Mouse (Mus musculus) kidney, embryonic 14.5 days (tissue): Measurements from ENCODE around the gene Afg3l1. TPM values are rescaled to one million over a fixed set of nuclear protein-coding genes. Genes with fewer than 3 reads are reported as not detected.

ENCODE experiments used
- ATAC-seq: fragments of 200-750 bp; cut with Nextera tagmentation; 2 replicates; pipeline ENCODE4 v1.8.0; 2017; ENCODE audit warnings: moderate number of reproducible peaks, mild to moderate bottlenecking, moderate TSS enrichment, moderate library complexity; ENCODE audit not compliant: low FRiP score, low TSS enrichment
- H3K27ac ChIP-seq: fragments of 300-500 bp; sonication (generic); 2 replicates; pipeline ENCODE4 v1.5.1; 2014; ENCODE audit warnings: low read depth, mild to moderate bottlenecking, low read length, moderate library complexity, mixed read lengths
- H3K27me3 ChIP-seq: fragments of 300-500 bp; sonication (generic); 2 replicates; pipeline ENCODE4 v1.6.1; 2014; ENCODE audit warnings: mild to moderate bottlenecking, low read length; ENCODE audit not compliant: control insufficient read depth, insufficient read depth
- H3K36me3 ChIP-seq: fragments of 300-500 bp; sonication (generic); 2 replicates; pipeline ENCODE4 v1.6.1; 2014; ENCODE audit warnings: low read length, mixed read lengths; ENCODE audit not compliant: control insufficient read depth, insufficient read depth
- H3K4me1 ChIP-seq: fragments of 300-500 bp; sonication (generic); 2 replicates; pipeline ENCODE4 v1.6.1; 2014; ENCODE audit warnings: low read length, mixed read lengths; ENCODE audit not compliant: control insufficient read depth, insufficient read depth
- H3K4me2 ChIP-seq: fragments of 300-500 bp; sonication (generic); replicated peaks from 2 replicates; pipeline ENCODE4 v1.6.1; 2014; ENCODE audit warnings: low read depth, mild to moderate bottlenecking, low read length
- H3K4me3 ChIP-seq: fragments of 300-500 bp; sonication (generic); 2 replicates; pipeline ENCODE4 v1.5.1; 2014; ENCODE audit warnings: mild to moderate bottlenecking, low read length
- H3K9ac ChIP-seq: fragments of 300-500 bp; sonication (generic); 2 replicates; pipeline ENCODE4 v1.6.1; 2014; ENCODE audit warnings: low read depth, mild to moderate bottlenecking, low read length, moderate library complexity
- H3K9me3 ChIP-seq: fragments of 300-500 bp; sonication (generic); 2 replicates; pipeline ENCODE4 v1.6.1; 2016; ENCODE audit warnings: low read length; ENCODE audit not compliant: control insufficient read depth
- WGBS: fragments of 180-500 bp; shearing (Covaris S2); extraction: QIAGEN DNeasy Blood & Tissue Kit; methylation state at CpG from one replicate; pipeline ENCODE4 v1.1.7; 2014; 5-methylcytosine and 5-hydroxymethylcytosine counted together
- polyA plus RNA-seq: library from polyadenylated mRNA; unstranded; fragments of >200 nt; fragmentation: Nextera tagmentation; extraction: Ambion mirVana; gene quantifications from 2 replicates; pipeline ENCODE4 v1.2.1, GENCODE M21; 2014

Gene Afg3l1
- polyA plus RNA-seq, 1 experiment from 2014 or later: 43.2 TPM

DNA sequence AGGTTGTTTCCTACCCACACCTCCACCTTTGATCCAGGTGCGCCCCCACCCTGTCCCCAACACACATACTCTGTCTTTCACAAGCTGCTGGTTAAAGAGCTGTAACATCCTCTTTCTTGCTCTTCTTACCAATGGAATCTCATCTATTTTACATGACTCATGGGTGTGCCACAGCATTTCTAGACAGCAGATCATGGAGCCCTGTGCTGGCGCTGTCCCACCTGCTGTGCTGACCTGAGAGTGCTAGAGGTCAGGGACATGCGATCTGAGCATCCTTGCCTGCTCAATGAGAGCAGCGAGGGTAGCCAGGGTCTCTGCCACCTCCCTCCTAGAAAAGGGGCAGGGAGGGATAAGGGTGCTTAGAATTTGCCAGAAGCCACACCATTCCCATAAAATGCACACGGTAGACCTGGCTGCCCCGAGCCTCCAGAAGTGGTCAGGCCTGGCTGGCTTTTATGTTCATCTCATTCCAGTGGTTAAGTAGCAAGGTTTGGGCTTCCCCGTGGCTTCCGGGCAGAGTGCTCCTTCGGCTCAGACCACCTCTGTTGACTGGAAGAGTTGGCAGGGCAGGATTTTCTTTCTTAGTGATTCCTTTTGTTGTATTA lies 27.0 kb downstream of the Afg3l1 start:
- Histone ChIP-seq H3K9ac (no peak overlapping the region), H3K36me3 (peaks cover 66% of the 10 kb centered on the region), H3K27me3 (no peaks in the 10 kb centered on the region), H3K9me3 (no peaks in the 10 kb centered on the region), H3K27ac (no peak overlapping the region), H3K4me2 (no peak overlapping the region), H3K4me3 (no peak overlapping the region), H3K4me1 (peaks cover 12% of the 10 kb centered on the region)
- 48% methylated on average over 9 of the region's 9 CpGs for WGBS
- ATAC-seq: peak; percentile 61

DNA sequence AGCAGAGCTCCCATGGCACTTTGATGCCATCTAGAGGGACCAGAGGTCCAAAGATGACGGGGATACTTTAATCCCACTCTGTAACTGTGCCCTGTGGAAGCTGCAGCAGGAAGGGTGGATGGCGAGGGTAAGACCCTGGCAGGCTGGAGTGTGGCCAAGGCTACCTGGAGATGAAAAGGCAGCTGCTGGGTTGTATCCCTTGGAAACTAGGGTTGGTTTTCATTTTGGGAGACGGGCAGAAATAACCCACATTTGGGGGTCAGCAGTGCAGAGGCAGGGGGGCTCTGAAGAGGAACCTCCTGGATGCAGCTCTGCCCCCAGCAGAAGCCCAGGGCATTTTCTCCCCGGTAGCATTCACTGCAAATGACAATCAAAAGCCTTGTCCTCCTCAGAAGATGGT lies 27.6 kb downstream of the Afg3l1 start:
- Histone ChIP-seq H3K4me2 (no peak overlapping the region), H3K27me3 (no peaks in the 10 kb centered on the region), H3K4me3 (no peak overlapping the region), H3K4me1 (peaks cover 12% of the 10 kb centered on the region), H3K36me3 (peaks cover 61% of the 10 kb centered on the region), H3K9ac (no peak overlapping the region), H3K9me3 (no peaks in the 10 kb centered on the region), H3K27ac (no peak overlapping the region)
- no peak for ATAC-seq
- WGBS: 49% methylated on average over 4 of the region's 4 CpGs

DNA sequence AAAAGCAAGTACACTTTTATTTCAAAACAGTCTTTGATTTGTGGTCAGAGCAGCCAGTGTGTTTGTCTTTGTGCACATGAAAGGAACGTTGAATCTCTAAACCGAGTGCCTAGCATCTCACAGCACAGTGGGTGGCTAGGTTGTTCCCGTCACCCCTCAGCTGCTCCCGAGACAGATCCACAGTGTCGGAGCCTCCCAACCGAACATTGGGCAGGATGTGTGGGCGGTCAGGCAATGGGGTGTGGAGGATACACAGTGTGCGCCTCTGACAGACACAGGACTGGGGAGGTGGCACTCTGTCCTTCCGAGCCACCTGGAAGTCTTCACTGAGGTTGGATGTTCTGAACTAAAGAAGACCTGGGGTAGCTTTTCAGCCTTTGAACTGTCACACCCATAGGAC lies 28.0 kb downstream of the Afg3l1 start:
- ATAC-seq: 0 out of 2 replicates have a peak, but pooled peaks have one; percentile 44
- WGBS: 46% methylated on average over 9 of the region's 9 CpGs
- Histone ChIP-seq H3K27ac (no peak overlapping the region), H3K36me3 (peaks cover 56% of the 10 kb centered on the region), H3K4me1 (peaks cover 12% of the 10 kb centered on the region), H3K27me3 (no peaks in the 10 kb centered on the region), H3K4me3 (no peak overlapping the region), H3K4me2 (no peak overlapping the region), H3K9ac (no peak overlapping the region), H3K9me3 (no peaks in the 10 kb centered on the region)

DNA sequence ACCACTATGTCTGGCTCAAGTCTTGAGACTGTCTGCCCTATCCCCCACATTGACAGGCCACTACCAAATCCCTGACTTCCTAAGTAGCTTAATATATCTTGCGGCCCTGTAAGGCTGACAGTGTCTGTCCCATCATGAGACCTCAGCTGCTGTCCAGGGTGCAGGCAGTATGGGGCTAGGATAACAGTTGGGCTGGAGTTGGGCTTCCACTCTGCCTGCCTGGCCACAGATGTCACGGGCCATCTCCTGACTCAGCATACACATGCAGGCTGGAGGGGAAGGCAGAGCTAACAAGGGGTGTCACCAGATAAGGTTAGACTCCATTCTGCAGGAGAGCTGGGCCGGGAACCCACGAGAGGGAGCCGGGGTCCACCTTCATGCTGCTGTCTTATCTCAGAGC lies 29.4 kb downstream of the Afg3l1 start:
- WGBS: 93% methylated on average over 5 of the region's 5 CpGs
- no peak for ATAC-seq
- H3K36me3 ChIP-seq: peaks cover 42% of the 10 kb centered on the region

DNA sequence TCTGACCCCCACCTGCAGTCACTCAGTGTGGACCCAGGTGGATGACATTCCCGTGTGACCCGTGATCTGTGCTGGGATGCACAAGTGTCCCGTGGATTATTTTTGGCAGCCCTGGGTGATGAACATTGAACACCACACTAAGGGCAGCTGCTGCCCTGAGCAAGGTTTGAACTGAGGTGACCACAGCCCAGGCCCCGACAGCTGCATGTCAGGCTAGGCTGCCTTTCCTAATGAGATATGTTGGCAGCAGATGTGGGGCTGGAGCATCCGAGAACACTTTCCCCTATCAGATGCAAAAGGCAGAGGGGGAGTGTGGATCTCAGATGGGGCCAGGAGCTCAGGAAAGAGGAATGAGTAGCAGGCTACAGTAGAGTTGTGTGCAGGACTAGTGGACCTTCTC lies 33.1 kb downstream of the Afg3l1 start:
- ATAC-seq: no peak
- WGBS: 79% methylated on average over 5 of the region's 5 CpGs
- Histone ChIP-seq H3K4me2 (no peak overlapping the region), H3K9ac (no peak overlapping the region), H3K27ac (no peak overlapping the region), H3K36me3 (peaks cover 18% of the 10 kb centered on the region; the same call in 1 of the 2 replicates), H3K9me3 (no peaks in the 10 kb centered on the region), H3K4me3 (no peak overlapping the region), H3K4me1 (peaks cover 9% of the 10 kb centered on the region; the same call in 1 of the 2 replicates), H3K27me3 (peaks cover 27% of the 10 kb centered on the region)

More for the DNA sequence above, 29.4 kb downstream of the Afg3l1 start:
- no peaks in the 10 kb centered on the region for H3K9me3 ChIP-seq
- peaks cover 12% of the 10 kb centered on the region for H3K4me1 ChIP-seq
- H3K4me2 ChIP-seq: no peak overlapping the region
- no peaks in the 10 kb centered on the region for H3K27me3 ChIP-seq
- no peak overlapping the region for H3K9ac ChIP-seq
- no peak overlapping the region for H3K4me3 ChIP-seq
- H3K27ac ChIP-seq: no peak overlapping the region

DNA sequence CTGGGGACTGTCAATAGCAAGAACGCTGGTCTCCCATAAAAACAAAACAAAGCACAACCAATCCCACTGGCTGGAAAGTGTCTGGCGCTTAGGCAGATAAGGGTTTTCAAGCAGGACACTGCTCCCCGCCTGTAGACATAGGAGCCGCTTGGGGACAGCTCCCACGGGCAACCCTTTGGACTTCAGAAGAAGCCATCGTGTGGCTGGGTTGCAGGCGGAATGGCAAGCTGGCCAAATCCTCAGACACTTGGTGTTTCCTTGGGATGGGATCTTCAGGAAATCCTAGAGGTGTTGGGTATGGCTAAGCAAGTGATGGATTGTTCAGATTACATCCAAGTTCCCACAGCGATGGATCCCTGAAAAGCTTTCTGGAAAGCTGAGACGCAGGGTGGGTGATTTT lies 36.4 kb downstream of the Afg3l1 start:
- Histone ChIP-seq H3K4me1 (peaks cover 9% of the 10 kb centered on the region; the same call in 1 of the 2 replicates), H3K9ac (no peak overlapping the region), H3K27me3 (peaks cover 31% of the 10 kb centered on the region), H3K9me3 (no peaks in the 10 kb centered on the region), H3K4me2 (peak overlapping the region; percentile 98), H3K4me3 (peak overlapping the region; percentile 70), H3K36me3 (peaks cover 5% of the 10 kb centered on the region; the same call in 1 of the 2 replicates), H3K27ac (no peak overlapping the region)
- WGBS: 1% methylated on average over 9 of the region's 9 CpGs
- no peak for ATAC-seq

DNA sequence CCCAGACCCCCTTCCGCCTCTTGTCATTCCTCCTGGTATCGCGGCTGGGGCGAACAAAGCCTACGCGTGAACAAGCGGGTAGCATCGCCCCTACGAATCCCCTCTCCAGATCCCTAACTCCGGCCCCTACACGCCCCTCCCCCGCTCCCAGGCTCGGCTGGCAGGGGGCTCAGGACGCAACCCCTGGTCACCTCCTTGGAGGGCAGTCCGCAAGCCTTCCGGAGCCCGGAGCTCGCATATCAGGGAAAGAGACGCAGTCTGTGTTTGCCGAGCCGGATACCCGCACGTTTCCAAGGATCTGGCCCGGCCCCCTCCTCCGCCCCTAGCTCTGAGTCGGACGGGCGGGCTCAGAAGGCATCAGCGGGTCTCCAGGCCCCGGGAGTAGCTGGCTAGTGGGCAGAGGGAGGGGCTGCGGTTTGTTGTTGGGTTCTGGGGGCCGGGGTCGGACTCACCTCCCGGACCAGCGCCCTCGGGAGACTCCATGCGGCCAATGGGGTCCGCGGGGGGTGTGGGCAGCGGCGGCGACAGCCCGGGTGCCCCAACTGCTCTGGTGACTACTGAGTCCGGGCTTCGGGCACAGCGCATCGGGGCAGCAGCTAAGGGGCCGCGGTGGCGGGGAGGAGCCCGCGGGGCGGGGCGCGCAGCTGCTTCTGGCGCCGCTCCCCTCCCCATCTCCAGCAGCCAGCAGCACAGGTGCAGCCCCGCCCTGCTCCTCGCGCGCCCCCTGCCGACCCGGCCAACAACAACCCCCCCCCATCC lies 37.3 kb downstream of the Afg3l1 start, which contains the start of gene Dbndd1:
Dbndd1 (minus strand) TSS at position 683 of the 759 bp plus-strand sequence.
- ATAC-seq: peak; percentile 67
- Histone ChIP-seq H3K27me3 (peaks cover 31% of the 10 kb centered on the region), H3K4me3 (peak within 1 kb of the TSS; percentile 70), H3K36me3 (no peaks in the 10 kb centered on the region), H3K4me2 (peak within 1 kb of the TSS; percentile 98), H3K4me1 (peaks cover 15% of the 10 kb centered on the region; the same call in 1 of the 2 replicates), H3K9me3 (no peaks in the 10 kb centered on the region), H3K27ac (no peak within 1 kb of the TSS), H3K9ac (peak within 1 kb of the TSS; percentile 55)
- under 1% methylated on average over 48 of the region's 63 CpGs for WGBS

DNA sequence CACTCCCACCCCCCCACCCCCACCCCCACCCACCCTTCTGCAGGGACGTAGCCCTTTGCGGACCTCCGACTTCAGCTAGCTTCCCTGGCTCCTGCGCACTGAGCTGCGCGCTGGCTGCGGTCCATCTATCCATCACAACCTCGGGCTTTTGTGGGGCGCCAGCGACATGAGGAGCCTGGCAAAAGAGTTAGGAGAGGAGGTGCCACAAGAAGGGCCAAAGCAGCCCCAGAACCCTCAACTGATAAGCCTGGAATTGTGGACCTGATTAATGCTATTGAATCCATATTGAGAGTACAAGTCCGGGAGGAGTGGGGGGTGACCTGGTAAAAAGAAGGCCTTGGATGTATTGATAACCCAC lies 37.8 kb downstream of the Afg3l1 start:
- Histone ChIP-seq H3K9ac (no peak overlapping the region), H3K4me3 (peak overlapping the region; percentile 70), H3K4me2 (peak overlapping the region; percentile 98), H3K27ac (no peak overlapping the region), H3K9me3 (no peaks in the 10 kb centered on the region), H3K27me3 (peaks cover 31% of the 10 kb centered on the region), H3K4me1 (peaks cover 15% of the 10 kb centered on the region; the same call in 1 of the 2 replicates), H3K36me3 (peaks cover 4% of the 10 kb centered on the region; the same call in 1 of the 2 replicates)
- WGBS: 1% methylated on average over 10 of the region's 11 CpGs
- ATAC-seq: no peak

DNA sequence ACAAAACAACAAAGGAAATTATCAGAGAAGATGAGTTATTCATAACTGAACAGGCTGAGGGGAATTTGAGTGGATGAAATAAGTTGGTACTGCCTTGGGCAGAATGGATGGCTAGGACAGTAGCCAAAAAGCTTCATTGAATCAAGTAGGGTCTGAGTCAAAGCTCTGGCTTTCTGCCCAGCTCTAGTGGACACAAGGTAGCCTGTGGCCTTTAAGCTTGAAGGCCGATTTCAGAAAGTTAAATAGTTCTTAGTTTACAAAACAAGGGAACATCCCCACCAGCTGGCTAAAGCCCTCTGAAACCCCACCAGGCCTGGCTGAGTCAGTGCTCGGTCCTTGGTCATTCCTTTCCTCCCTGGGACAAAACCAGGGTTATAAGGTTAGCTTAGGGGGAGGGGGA lies 38.9 kb downstream of the Afg3l1 start:
- no peak for ATAC-seq
- Histone ChIP-seq H3K4me1 (peaks cover 15% of the 10 kb centered on the region; the same call in 1 of the 2 replicates), H3K27me3 (peaks cover 31% of the 10 kb centered on the region), H3K36me3 (peaks cover 9% of the 10 kb centered on the region; the same call in 1 of the 2 replicates), H3K9ac (no peak overlapping the region), H3K4me2 (no peak overlapping the region), H3K9me3 (no peaks in the 10 kb centered on the region), H3K4me3 (no peak overlapping the region), H3K27ac (no peak overlapping the region)
- WGBS: 35% methylated on average over 2 of the region's 2 CpGs
